Mouse (Mus musculus) mouse trophoblast stem cell (cell line): ENCODE measurements around the gene Tubgcp4.

Experiments
- in situ Hi-C, 2 experiments: fragments of 300-500 bp; cut with MseI, MboI; formaldehyde crosslinking; loops; 2 replicates in 1 of 2; 3 replicates in 1 of 2; pipeline ENCODE4 v1.15.1; 2025

Tubgcp4 gene

GRCm38 (mm10) chr2:121195466-121195865, 25.0 kb downstream of the Tubgcp4 start:
- in situ Hi-C loops = no loop called here

- in situ Hi-C loops = no loop called here
Measured at GRCm38 (mm10) chr2:121204276-121204675, 33.8 kb downstream of the Tubgcp4 start.

GRCm38 (mm10) chr2:121206541-121206940, 36.1 kb downstream of the Tubgcp4 start:
- in situ Hi-C loops = no loop called here

GRCm38 (mm10) chr2:121214491-121214890, 44.0 kb downstream of the Tubgcp4 start:
- in situ Hi-C loops = no loop called here

- in situ Hi-C loops = no loop called here
Measured at GRCm38 (mm10) chr2:121219177-121219576, 48.7 kb downstream of the Tubgcp4 start.

GRCm38 (mm10) chr2:121219994-121220393, 49.5 kb downstream of the Tubgcp4 start:
- in situ Hi-C loops = no loop called here

- in situ Hi-C loops = no loop called here
Measured at GRCm38 (mm10) chr2:121223010-121223409, 52.6 kb downstream of the Tubgcp4 start.

- in situ Hi-C loops = no loop called here
Measured at GRCm38 (mm10) chr2:121228135-121228534, 57.7 kb downstream of the Tubgcp4 start.

- in situ Hi-C loops = no loop called here
Measured at GRCm38 (mm10) chr2:121235460-121236072, 65.1 kb downstream of the Tubgcp4 start.

- in situ Hi-C loops = no loop called here
Measured at GRCm38 (mm10) chr2:121239426-121239825, 69.0 kb downstream of the Tubgcp4 start.

- in situ Hi-C loops = no loop called here
Measured at GRCm38 (mm10) chr2:121244099-121244498, 73.6 kb downstream of the Tubgcp4 start.
